Mouse (Mus musculus): ENCODE data around the gene Rtn4ip1.
"Not testable (repeated sequence)": the region's sequence is repeated elsewhere in the genome, so short reads cannot be mapped to it uniquely, and the experiment has no call there.

The Rtn4ip1 gene

GRCm38 (mm10) chr10:43901578-43902194 is at the start of gene Rtn4ip1, which contains the start of gene Qrsl1:
Gene Rtn4ip1 (plus strand): TSS chr10:43901807.
Gene Qrsl1 (minus strand): TSS chr10:43901745.
- DNase-seq (ENCODE audit: low read depth, low spot score) = peak; percentile 94

- DNase-seq (ENCODE audit: low read depth, low spot score) = no peak
Measured at GRCm38 (mm10) chr10:43851898-43852297, 49.7 kb upstream of the Rtn4ip1 start.

GRCm38 (mm10) chr10:43855916-43856315 is 45.7 kb upstream of the Rtn4ip1 start:
- no peak for DNase-seq (ENCODE audit: low read depth, low spot score)

- DNase-seq (ENCODE audit: low read depth, low spot score) = no peak
Measured at GRCm38 (mm10) chr10:43856351-43856750, 45.3 kb upstream of the Rtn4ip1 start.

GRCm38 (mm10) chr10:43870752-43871151 is 30.9 kb upstream of the Rtn4ip1 start:
- peak; percentile 36 for DNase-seq (ENCODE audit: low read depth, low spot score)

GRCm38 (mm10) chr10:43871458-43871857 is 30.1 kb upstream of the Rtn4ip1 start:
- DNase-seq (ENCODE audit: low read depth, low spot score) = no peak

GRCm38 (mm10) chr10:43887676-43888075 is 13.9 kb upstream of the Rtn4ip1 start:
- DNase-seq (ENCODE audit: low read depth, low spot score) = no peak

- DNase-seq (ENCODE audit: low read depth, low spot score) = no peak
Measured at GRCm38 (mm10) chr10:43888976-43889375, 12.6 kb upstream of the Rtn4ip1 start.

- DNase-seq (ENCODE audit: low read depth, low spot score) = no peak
Measured at GRCm38 (mm10) chr10:43892971-43893370, 8.6 kb upstream of the Rtn4ip1 start.

GRCm38 (mm10) chr10:43896065-43896464 is 5.5 kb upstream of the Rtn4ip1 start:
- DNase-seq (ENCODE audit: low read depth, low spot score) = no peak

- DNase-seq (ENCODE audit: low read depth, low spot score) = no peak
Measured at GRCm38 (mm10) chr10:43898276-43898675, 3.3 kb upstream of the Rtn4ip1 start.

- DNase-seq (ENCODE audit: low read depth, low spot score) = no peak
Measured at GRCm38 (mm10) chr10:43900883-43901570, 580 bp upstream of the Rtn4ip1 start.

GRCm38 (mm10) chr10:43904569-43904968 is 3.0 kb downstream of the Rtn4ip1 start:
- no peak for DNase-seq (ENCODE audit: low read depth, low spot score)

- DNase-seq (ENCODE audit: low read depth, low spot score) = no peak
Measured at GRCm38 (mm10) chr10:43910032-43910872, 8.6 kb downstream of the Rtn4ip1 start.

GRCm38 (mm10) chr10:43910873-43911142 is 9.2 kb downstream of the Rtn4ip1 start:
- no peak for DNase-seq (ENCODE audit: low read depth, low spot score)

- no peak for DNase-seq (ENCODE audit: low read depth, low spot score)
Measured at GRCm38 (mm10) chr10:43912236-43912635, 10.6 kb downstream of the Rtn4ip1 start.

- no peak for DNase-seq (ENCODE audit: low read depth, low spot score)
Measured at GRCm38 (mm10) chr10:43916181-43916580, 14.6 kb downstream of the Rtn4ip1 start.

GRCm38 (mm10) chr10:43916737-43917136 is 15.1 kb downstream of the Rtn4ip1 start:
- no peak for DNase-seq (ENCODE audit: low read depth, low spot score)

- peak; percentile 61 for DNase-seq (ENCODE audit: low read depth, low spot score)
Measured at GRCm38 (mm10) chr10:43918696-43919608, 17.3 kb downstream of the Rtn4ip1 start.

GRCm38 (mm10) chr10:43923096-43923495 is 21.5 kb downstream of the Rtn4ip1 start:
- no peak for DNase-seq (ENCODE audit: low read depth, low spot score)

- DNase-seq (ENCODE audit: low read depth, low spot score) = not testable (repeated sequence)
Measured at GRCm38 (mm10) chr10:43925776-43926175, 24.2 kb downstream of the Rtn4ip1 start.
